Mouse (Mus musculus) embryonic fibroblast, embryonic 13.5 days (primary cell): ENCODE measurements around the gene Nat8f4.

Experiments used
- CTCF ChIP-seq: IDR thresholded peaks from 2 replicates; pipeline ENCODE4 v1.5.1; 2011; ENCODE audit warnings: mild to moderate bottlenecking, control low read depth, low read length, moderate library complexity, borderline replicate concordance; ENCODE audit not compliant: insufficient read depth
- POLR2A ChIP-seq: IDR thresholded peaks from 2 replicates; pipeline ENCODE4 v1.6.1; 2011; ENCODE audit warnings: low read depth, mild to moderate bottlenecking, control low read depth, low read length, moderate library complexity

- TF ChIP-seq CTCF, result no peak
- TF ChIP-seq POLR2A, result no peak
These were observed 20.4 kb downstream of the Nat8f4 start for GRCm38 (mm10) chr6:85884311-85884710.
